Mouse (Mus musculus): ENCODE data around the gene Clhc1. TPM values are rescaled to one million over a fixed set of nuclear protein-coding genes. Genes with fewer than 3 reads are reported as not detected.

The Clhc1 gene
- polyA plus RNA-seq, 1 experiment from 2014 or later = 0.17 TPM

DNA sequence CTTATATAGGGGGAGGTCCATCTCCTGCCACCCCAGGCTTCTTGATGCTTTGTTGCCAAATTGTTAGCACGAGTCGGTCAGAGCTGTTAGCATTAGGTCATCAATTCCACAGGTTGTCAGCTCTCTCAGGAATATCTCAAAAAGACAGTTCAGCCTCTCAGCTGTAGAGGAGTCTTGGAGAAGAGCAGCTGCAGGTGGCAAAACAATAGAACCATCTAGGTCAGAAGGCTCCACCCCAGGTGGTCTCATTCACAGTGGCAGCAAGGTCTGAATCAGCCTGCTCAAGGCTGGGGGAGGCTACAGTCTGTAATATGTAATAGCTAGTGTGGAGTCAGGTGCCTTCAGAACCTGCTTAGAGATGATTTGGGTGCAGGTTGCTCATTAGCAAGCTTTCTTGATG, 55.8 kb downstream of the Clhc1 start:
- Histone ChIP-seq H3K4me3 (ENCODE audit: low read depth, low read length) (no peak overlapping the region), H3K4me1 (replicated peaks; ENCODE audit: control insufficient read depth, insufficient read depth, low read length) (no peaks in the 10 kb centered on the region), H3K27me3 (ENCODE audit: control insufficient read depth, insufficient read depth, low read length) (no peaks in the 10 kb centered on the region), H3K9me3 (ENCODE audit: control insufficient read depth, low read length) (no peaks in the 10 kb centered on the region), H3K4me2 (replicated peaks; ENCODE audit: low read depth, low read length) (no peak overlapping the region), H3K36me3 (ENCODE audit: control insufficient read depth, insufficient read depth, low read length) (no peaks in the 10 kb centered on the region), H3K27ac (ENCODE audit: low read depth, low read length) (no peak overlapping the region), H3K9ac (ENCODE audit: low read depth, low read length) (no peak overlapping the region)
- no peak for ATAC-seq (ENCODE audit: low FRiP score)
- 26% methylated on average over 2 of the region's 2 CpGs for WGBS
- DNase-seq (ENCODE audit: low spot score) = no peak

DNA sequence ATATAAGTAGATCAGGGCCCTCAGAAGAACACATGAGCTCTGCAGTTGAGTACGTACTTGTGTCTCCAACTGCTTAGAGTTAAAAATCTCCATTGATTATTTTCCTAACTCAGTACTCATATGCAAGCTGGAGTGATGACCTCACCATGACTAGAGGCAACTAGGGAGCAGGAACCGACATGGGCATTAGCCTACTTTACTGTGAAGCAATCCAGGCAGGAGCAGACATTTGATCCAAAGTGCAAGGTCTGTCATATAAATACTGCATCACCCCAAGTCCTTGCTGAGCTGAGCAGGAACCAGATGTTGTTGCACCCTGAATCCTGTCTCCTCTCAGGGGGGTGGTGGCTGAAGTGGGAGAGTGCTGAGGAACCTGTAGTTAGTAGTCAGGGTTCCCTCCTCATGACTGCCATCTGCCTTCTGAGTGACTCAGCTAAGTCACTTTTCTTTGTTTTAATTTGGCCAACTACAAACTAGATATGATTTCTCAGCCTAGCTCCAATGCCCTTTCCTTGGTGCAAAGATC, 59.8 kb downstream of the Clhc1 start:
- no peaks in the 10 kb centered on the region for H3K36me3 ChIP-seq (ENCODE audit: control insufficient read depth, insufficient read depth, low read length)
- ATAC-seq (ENCODE audit: low FRiP score) = no peak
- no peak for DNase-seq (ENCODE audit: low spot score)
- WGBS = 83% methylated on average over 2 of the region's 2 CpGs
- H3K27ac ChIP-seq (ENCODE audit: low read depth, low read length) = no peak overlapping the region
- no peaks in the 10 kb centered on the region for H3K4me1 ChIP-seq (replicated peaks; ENCODE audit: control insufficient read depth, insufficient read depth, low read length)
- no peaks in the 10 kb centered on the region for H3K27me3 ChIP-seq (ENCODE audit: control insufficient read depth, insufficient read depth, low read length)
- no peak overlapping the region for H3K9ac ChIP-seq (ENCODE audit: low read depth, low read length)
- H3K4me3 ChIP-seq (ENCODE audit: low read depth, low read length) = no peak overlapping the region
- no peak overlapping the region for H3K4me2 ChIP-seq (replicated peaks; ENCODE audit: low read depth, low read length)
- H3K9me3 ChIP-seq (ENCODE audit: control insufficient read depth, low read length) = no peaks in the 10 kb centered on the region

DNA sequence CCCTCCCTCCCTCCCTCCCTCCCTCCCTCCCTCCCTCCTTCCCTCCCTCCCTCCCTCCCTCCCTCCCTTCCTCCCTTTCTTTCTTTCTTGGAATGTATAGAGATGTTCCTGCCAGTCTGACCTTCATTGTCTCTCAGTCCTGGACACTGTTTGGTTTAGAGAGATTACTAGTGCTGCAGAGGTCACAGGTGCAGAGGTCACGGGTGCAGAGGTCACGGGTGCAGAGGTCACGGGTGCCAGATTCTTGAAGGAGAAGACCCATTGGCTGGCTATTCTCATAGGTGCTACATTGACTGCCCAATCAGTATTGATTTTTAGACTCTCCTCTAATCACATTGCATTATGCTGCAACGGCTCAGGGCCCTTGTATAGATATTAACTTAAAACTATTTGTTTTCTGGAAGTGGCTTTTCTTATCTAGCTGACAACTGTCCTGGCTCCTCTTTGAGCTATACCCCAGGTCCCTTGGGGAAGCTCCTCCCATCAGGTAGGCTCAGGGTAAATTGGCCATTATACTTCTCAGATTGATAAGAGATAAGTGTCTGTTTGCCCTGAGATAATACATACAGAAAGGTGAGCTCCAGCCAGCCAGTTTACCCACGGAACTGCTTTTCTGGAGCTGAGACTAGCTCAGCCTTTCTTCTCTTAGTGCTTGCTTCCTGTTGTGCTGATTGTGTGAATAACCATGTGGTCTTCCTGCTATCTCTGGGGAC, 62.2 kb downstream of the Clhc1 start:
- H3K9me3 ChIP-seq (ENCODE audit: control insufficient read depth, low read length) = no peaks in the 10 kb centered on the region
- DNase-seq (ENCODE audit: low spot score) (no peak), ATAC-seq (ENCODE audit: low FRiP score) (no peak; the same call in 1 of the 2 replicates)
- WGBS = 68% methylated on average over 5 of the region's 5 CpGs
- no peak overlapping the region for H3K9ac ChIP-seq (ENCODE audit: low read depth, low read length)
- H3K36me3 ChIP-seq (ENCODE audit: control insufficient read depth, insufficient read depth, low read length) = no peaks in the 10 kb centered on the region
- no peak overlapping the region for H3K4me2 ChIP-seq (replicated peaks; ENCODE audit: low read depth, low read length)
- no peaks in the 10 kb centered on the region for H3K27me3 ChIP-seq (ENCODE audit: control insufficient read depth, insufficient read depth, low read length)
- no peak overlapping the region for H3K27ac ChIP-seq (ENCODE audit: low read depth, low read length)
- H3K4me3 ChIP-seq (ENCODE audit: low read depth, low read length) = no peak overlapping the region
- no peaks in the 10 kb centered on the region for H3K4me1 ChIP-seq (replicated peaks; ENCODE audit: control insufficient read depth, insufficient read depth, low read length)

DNA sequence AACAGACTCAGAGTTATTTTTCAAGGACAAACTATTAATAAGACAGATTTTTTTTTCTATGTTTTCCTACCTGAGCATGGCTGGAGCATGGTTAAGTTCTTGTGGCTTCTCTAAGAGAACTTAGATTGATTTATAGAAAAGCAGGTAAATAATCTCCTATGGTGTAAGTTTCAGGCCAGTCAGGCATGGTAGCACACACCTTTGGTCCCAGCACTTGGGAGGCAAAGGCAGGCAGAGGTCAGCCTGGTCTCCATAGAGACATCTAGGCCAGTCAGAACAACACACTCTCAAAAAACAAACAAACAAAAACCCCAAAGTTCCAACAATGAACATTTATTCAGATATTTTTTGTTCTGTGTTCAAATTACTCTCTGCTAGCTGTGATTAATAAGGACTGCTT, 64.3 kb downstream of the Clhc1 start:
- ATAC-seq (ENCODE audit: low FRiP score) = no peak
- Histone ChIP-seq H3K4me3 (ENCODE audit: low read depth, low read length) (no peak overlapping the region), H3K27ac (ENCODE audit: low read depth, low read length) (no peak overlapping the region), H3K9ac (ENCODE audit: low read depth, low read length) (no peak overlapping the region), H3K9me3 (ENCODE audit: control insufficient read depth, low read length) (no peaks in the 10 kb centered on the region), H3K36me3 (ENCODE audit: control insufficient read depth, insufficient read depth, low read length) (no peaks in the 10 kb centered on the region), H3K4me1 (replicated peaks; ENCODE audit: control insufficient read depth, insufficient read depth, low read length) (no peaks in the 10 kb centered on the region), H3K4me2 (replicated peaks; ENCODE audit: low read depth, low read length) (no peak overlapping the region), H3K27me3 (ENCODE audit: control insufficient read depth, insufficient read depth, low read length) (no peaks in the 10 kb centered on the region)
- no peak for DNase-seq (ENCODE audit: low spot score)

DNA sequence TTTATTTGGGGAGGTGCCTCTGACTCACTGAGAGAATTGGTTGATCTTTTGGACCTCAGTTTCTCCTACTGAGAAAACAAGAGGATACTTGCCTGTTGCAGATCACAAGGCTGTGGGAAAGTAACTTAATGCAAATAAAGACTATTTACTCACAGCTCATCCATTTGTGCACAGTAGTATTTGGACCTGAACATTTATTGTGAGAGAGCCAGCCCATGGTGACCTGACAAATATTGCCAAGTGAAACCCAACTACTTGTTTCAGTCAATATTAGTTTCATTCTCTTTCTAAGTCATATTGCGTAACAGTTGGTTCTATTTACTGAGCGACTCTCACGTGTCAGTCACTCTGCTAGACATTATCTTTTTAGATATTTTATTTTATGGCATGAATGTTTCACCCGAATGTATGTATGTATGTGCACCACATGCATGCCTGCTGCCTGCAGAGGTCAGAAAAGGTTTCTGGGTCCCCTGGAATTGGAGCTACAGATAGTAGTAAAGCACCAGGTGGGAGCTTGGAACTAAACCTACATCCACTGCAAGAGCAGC, 65.5 kb downstream of the Clhc1 start:
- Histone ChIP-seq H3K9me3 (ENCODE audit: control insufficient read depth, low read length) (no peaks in the 10 kb centered on the region), H3K4me2 (replicated peaks; ENCODE audit: low read depth, low read length) (no peak overlapping the region), H3K36me3 (ENCODE audit: control insufficient read depth, insufficient read depth, low read length) (no peaks in the 10 kb centered on the region), H3K9ac (ENCODE audit: low read depth, low read length) (no peak overlapping the region), H3K27ac (ENCODE audit: low read depth, low read length) (no peak overlapping the region), H3K27me3 (ENCODE audit: control insufficient read depth, insufficient read depth, low read length) (no peaks in the 10 kb centered on the region), H3K4me1 (replicated peaks; ENCODE audit: control insufficient read depth, insufficient read depth, low read length) (no peaks in the 10 kb centered on the region), H3K4me3 (ENCODE audit: low read depth, low read length) (no peak overlapping the region)
- WGBS = 88% methylated on average over 4 of the region's 4 CpGs
- DNase-seq (ENCODE audit: low spot score) (no peak), ATAC-seq (ENCODE audit: low FRiP score) (no peak)

DNA sequence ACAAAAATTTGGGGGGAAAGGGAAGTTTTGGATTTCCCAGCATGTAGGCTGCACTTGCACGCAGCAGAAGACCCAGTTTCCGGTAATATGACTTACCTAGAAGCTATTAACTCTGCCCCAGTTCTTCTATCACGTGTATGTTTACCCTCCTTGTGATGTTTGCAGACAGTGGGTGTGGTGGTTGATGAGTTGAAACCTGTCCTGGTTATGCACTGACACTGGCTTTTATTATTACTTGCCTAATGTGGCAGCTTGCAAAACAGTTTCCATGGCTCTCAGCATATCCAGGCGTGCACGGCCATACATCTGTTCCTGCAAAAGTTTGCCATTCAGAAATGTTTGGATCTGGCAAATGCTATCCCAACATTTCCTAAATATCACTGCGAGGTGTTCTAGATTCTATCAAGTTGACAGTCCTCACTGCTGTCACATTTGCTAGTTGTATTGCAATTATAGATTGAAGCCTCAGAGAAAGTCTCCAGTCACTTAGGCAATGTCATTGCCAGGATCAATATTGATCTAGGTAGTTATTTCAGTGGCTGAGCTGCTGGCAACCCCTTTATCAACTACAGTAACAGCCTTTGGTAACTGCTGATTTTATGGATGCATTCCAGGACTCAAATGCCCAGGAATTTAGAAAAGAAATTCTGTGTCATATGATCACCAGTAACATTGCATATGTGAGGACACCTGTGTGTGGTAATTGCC, 66.6 kb downstream of the Clhc1 start:
- ATAC-seq (ENCODE audit: low FRiP score) = no peak
- no peaks in the 10 kb centered on the region for H3K27me3 ChIP-seq (ENCODE audit: control insufficient read depth, insufficient read depth, low read length)
- H3K4me1 ChIP-seq (replicated peaks; ENCODE audit: control insufficient read depth, insufficient read depth, low read length) = no peaks in the 10 kb centered on the region
- H3K4me2 ChIP-seq (replicated peaks; ENCODE audit: low read depth, low read length) = no peak overlapping the region
- 84% methylated on average over 6 of the region's 6 CpGs for WGBS
- no peak for DNase-seq (ENCODE audit: low spot score)
- no peak overlapping the region for H3K4me3 ChIP-seq (ENCODE audit: low read depth, low read length)
- H3K9ac ChIP-seq (ENCODE audit: low read depth, low read length) = no peak overlapping the region
- H3K9me3 ChIP-seq (ENCODE audit: control insufficient read depth, low read length) = no peaks in the 10 kb centered on the region
- no peak overlapping the region for H3K27ac ChIP-seq (ENCODE audit: low read depth, low read length)
- no peaks in the 10 kb centered on the region for H3K36me3 ChIP-seq (ENCODE audit: control insufficient read depth, insufficient read depth, low read length)

DNA sequence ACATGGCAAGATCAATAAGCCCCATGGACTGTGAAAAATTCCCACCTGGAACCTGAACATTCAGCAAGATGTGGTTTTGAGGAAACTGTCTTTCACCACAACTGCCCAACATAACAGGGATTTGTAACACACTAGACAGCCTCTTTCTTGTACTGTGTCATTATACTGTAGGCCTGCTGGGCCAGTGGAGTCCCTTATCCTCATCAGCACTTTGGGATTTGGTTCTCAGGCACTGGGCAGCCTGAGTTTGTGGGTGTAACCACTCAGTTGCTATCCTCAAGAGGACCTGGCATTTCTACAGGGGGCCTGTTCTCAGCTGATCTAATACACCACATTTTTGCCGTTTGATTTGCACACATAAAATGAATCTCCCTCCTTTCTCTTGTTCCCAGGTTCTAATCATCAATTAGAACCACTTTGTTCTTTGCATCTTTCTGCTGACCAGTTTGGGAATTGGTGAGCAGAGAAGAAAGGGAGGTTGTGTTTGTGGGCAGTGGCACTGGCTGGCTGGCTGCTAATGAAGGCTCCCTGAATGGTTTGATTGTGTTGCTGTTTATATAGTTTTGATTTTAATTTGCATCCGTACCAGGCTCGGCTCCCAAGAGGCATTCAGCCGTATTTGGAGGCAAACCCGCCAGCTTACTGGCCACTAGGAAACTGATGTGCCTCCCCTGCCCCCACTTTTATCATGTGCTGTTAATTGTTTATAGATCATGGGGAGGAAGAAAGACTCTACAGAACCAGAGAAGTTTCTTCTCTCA, 74.5 kb downstream of the Clhc1 start:
- 87% methylated on average over 5 of the region's 5 CpGs for WGBS
- Histone ChIP-seq H3K4me3 (ENCODE audit: low read depth, low read length) (no peak overlapping the region), H3K9ac (ENCODE audit: low read depth, low read length) (no peak overlapping the region), H3K4me2 (replicated peaks; ENCODE audit: low read depth, low read length) (no peak overlapping the region), H3K27ac (ENCODE audit: low read depth, low read length) (no peak overlapping the region), H3K27me3 (ENCODE audit: control insufficient read depth, insufficient read depth, low read length) (no peaks in the 10 kb centered on the region), H3K4me1 (replicated peaks; ENCODE audit: control insufficient read depth, insufficient read depth, low read length) (no peaks in the 10 kb centered on the region), H3K36me3 (ENCODE audit: control insufficient read depth, insufficient read depth, low read length) (no peaks in the 10 kb centered on the region), H3K9me3 (ENCODE audit: control insufficient read depth, low read length) (no peaks in the 10 kb centered on the region)
- DNase-seq (ENCODE audit: low spot score) (no peak), ATAC-seq (ENCODE audit: low FRiP score) (no peak)

DNA sequence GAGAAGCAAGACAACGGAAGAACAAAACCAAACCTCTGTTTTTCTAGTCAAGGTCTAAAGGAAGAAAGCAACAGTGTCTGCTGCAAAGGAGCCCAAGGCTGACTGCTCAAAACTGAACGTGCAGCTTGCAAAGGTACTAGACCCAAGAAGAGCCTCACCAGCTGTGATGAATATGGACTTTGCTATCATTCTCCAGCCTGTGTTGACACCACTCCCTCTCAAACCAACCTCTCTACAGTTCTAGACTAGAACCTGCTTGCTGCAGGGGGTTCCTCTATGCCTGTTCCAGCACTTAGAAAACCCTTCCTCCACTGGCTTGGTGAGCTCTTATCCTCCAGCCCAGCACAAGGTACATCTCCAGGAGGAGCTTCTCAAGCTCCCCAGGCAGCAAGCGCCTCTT, 75.6 kb downstream of the Clhc1 start:
- no peak overlapping the region for H3K4me3 ChIP-seq (ENCODE audit: low read depth, low read length)
- H3K4me2 ChIP-seq (replicated peaks; ENCODE audit: low read depth, low read length) = no peak overlapping the region
- no peak overlapping the region for H3K27ac ChIP-seq (ENCODE audit: low read depth, low read length)
- H3K27me3 ChIP-seq (ENCODE audit: control insufficient read depth, insufficient read depth, low read length) = no peaks in the 10 kb centered on the region
- no peaks in the 10 kb centered on the region for H3K9me3 ChIP-seq (ENCODE audit: control insufficient read depth, low read length)
- H3K4me1 ChIP-seq (replicated peaks; ENCODE audit: control insufficient read depth, insufficient read depth, low read length) = no peaks in the 10 kb centered on the region
- DNase-seq (ENCODE audit: low spot score) (no peak), ATAC-seq (ENCODE audit: low FRiP score) (no peak)
- H3K36me3 ChIP-seq (ENCODE audit: control insufficient read depth, insufficient read depth, low read length) = no peaks in the 10 kb centered on the region
- WGBS = 88% methylated on average over 3 of the region's 3 CpGs
- H3K9ac ChIP-seq (ENCODE audit: low read depth, low read length) = no peak overlapping the region

All from hindbrain, embryonic 11.5 days (tissue).